Mouse (Mus musculus): ENCODE data around the gene Ascl5. TPM values are rescaled to one million over a fixed set of nuclear protein-coding genes. Genes with fewer than 3 reads are reported as not detected.

Ascl5 gene
- polyA plus RNA-seq, 1 experiment from 2014 or later, result not detected

GRCm38 (mm10) chr1:136055771-136056170 lies 5.2 kb downstream of the Ascl5 start:
- Histone ChIP-seq H3K9ac (no peak overlapping the region), H3K9me3 (replicated peaks) (no peaks in the 10 kb centered on the region), H3K4me1 (peaks cover 15% of the 10 kb centered on the region), H3K4me2 (no peak overlapping the region), H3K27me3 (peaks cover 24% of the 10 kb centered on the region), H3K36me3 (no peaks in the 10 kb centered on the region), H3K4me3 (replicated peaks) (no peak overlapping the region), H3K27ac (no peak overlapping the region)
- WGBS, result 83% methylated on average over 3 of the region's 3 CpGs
- no peak for ATAC-seq (replicated peaks; ENCODE audit: low FRiP score)

- WGBS, result 45% methylated on average over 3 of the region's 3 CpGs
- H3K36me3 ChIP-seq, result no peaks in the 10 kb centered on the region
- H3K4me1 ChIP-seq, result no peaks in the 10 kb centered on the region
- no peak overlapping the region for H3K4me3 ChIP-seq (replicated peaks)
- no peaks in the 10 kb centered on the region for H3K9me3 ChIP-seq (replicated peaks)
- no peak overlapping the region for H3K27ac ChIP-seq
- ATAC-seq (replicated peaks; ENCODE audit: low FRiP score), result no peak
- H3K4me2 ChIP-seq, result no peak overlapping the region
- peaks cover 1% of the 10 kb centered on the region; the same call in 1 of the 2 replicates for H3K27me3 ChIP-seq
- no peak overlapping the region for H3K9ac ChIP-seq
These were observed 8.0 kb downstream of the Ascl5 start for GRCm38 (mm10) chr1:136058594-136058993.

- H3K4me3 ChIP-seq (replicated peaks), result no peak overlapping the region
- WGBS, result 62% methylated on average over 9 of the region's 9 CpGs
- ATAC-seq (replicated peaks; ENCODE audit: low FRiP score), result no peak
These were observed 10.6 kb downstream of the Ascl5 start for GRCm38 (mm10) chr1:136061041-136061789.

GRCm38 (mm10) chr1:136061790-136062141 lies 11.2 kb downstream of the Ascl5 start:
- Histone ChIP-seq H3K9me3 (replicated peaks) (no peaks in the 10 kb centered on the region), H3K4me3 (replicated peaks) (no peak overlapping the region), H3K27me3 (no peaks in the 10 kb centered on the region; the same call in 1 of the 2 replicates), H3K4me2 (no peak overlapping the region), H3K4me1 (no peaks in the 10 kb centered on the region), H3K27ac (no peak overlapping the region), H3K9ac (no peak overlapping the region), H3K36me3 (no peaks in the 10 kb centered on the region)
- ATAC-seq (replicated peaks; ENCODE audit: low FRiP score), result no peak
- 89% methylated on average over 7 of the region's 7 CpGs for WGBS

More at GRCm38 (mm10) chr1:136061041-136061789, 10.6 kb downstream of the Ascl5 start:
- Histone ChIP-seq H3K4me2 (no peak overlapping the region), H3K27ac (no peak overlapping the region), H3K4me1 (no peaks in the 10 kb centered on the region), H3K27me3 (no peaks in the 10 kb centered on the region; the same call in 1 of the 2 replicates), H3K9ac (no peak overlapping the region), H3K36me3 (no peaks in the 10 kb centered on the region), H3K9me3 (replicated peaks) (no peaks in the 10 kb centered on the region)

GRCm38 (mm10) chr1:136063991-136064390 lies 13.4 kb downstream of the Ascl5 start:
- 67% methylated on average over 5 of the region's 5 CpGs for WGBS

GRCm38 (mm10) chr1:136066621-136067020 lies 16.0 kb downstream of the Ascl5 start:
- no peak overlapping the region for H3K9ac ChIP-seq
- H3K36me3 ChIP-seq, result no peaks in the 10 kb centered on the region
- ATAC-seq (replicated peaks; ENCODE audit: low FRiP score), result no peak
- no peak overlapping the region for H3K27ac ChIP-seq
- H3K4me3 ChIP-seq (replicated peaks), result no peak overlapping the region
- H3K4me2 ChIP-seq, result no peak overlapping the region
- WGBS, result 68% methylated on average over 1 of the region's 1 CpGs
- H3K4me1 ChIP-seq, result no peaks in the 10 kb centered on the region
- no peaks in the 10 kb centered on the region for H3K27me3 ChIP-seq
- no peaks in the 10 kb centered on the region for H3K9me3 ChIP-seq (replicated peaks)

More at GRCm38 (mm10) chr1:136063991-136064390, 13.4 kb downstream of the Ascl5 start:
- no peaks in the 10 kb centered on the region for H3K27me3 ChIP-seq
- H3K9me3 ChIP-seq (replicated peaks), result no peaks in the 10 kb centered on the region
- H3K4me2 ChIP-seq, result no peak overlapping the region
- H3K27ac ChIP-seq, result no peak overlapping the region
- H3K9ac ChIP-seq, result no peak overlapping the region
- ATAC-seq (replicated peaks; ENCODE audit: low FRiP score), result no peak
- no peaks in the 10 kb centered on the region for H3K4me1 ChIP-seq
- no peaks in the 10 kb centered on the region for H3K36me3 ChIP-seq
- no peak overlapping the region for H3K4me3 ChIP-seq (replicated peaks)

- Histone ChIP-seq H3K4me1 (no peaks in the 10 kb centered on the region), H3K27me3 (no peaks in the 10 kb centered on the region), H3K4me2 (no peak overlapping the region), H3K9ac (no peak overlapping the region), H3K36me3 (no peaks in the 10 kb centered on the region), H3K27ac (no peak overlapping the region), H3K9me3 (replicated peaks) (no peaks in the 10 kb centered on the region), H3K4me3 (replicated peaks) (no peak overlapping the region)
- WGBS, result 62% methylated on average over 3 of the region's 3 CpGs
- ATAC-seq (replicated peaks; ENCODE audit: low FRiP score), result no peak
These were observed 17.0 kb downstream of the Ascl5 start for GRCm38 (mm10) chr1:136067579-136067978.

GRCm38 (mm10) chr1:136076086-136076485 lies 25.5 kb downstream of the Ascl5 start:
- 12% methylated on average over 3 of the region's 3 CpGs for WGBS
- ATAC-seq (replicated peaks; ENCODE audit: low FRiP score), result no peak

GRCm38 (mm10) chr1:136077656-136078055 lies 27.1 kb downstream of the Ascl5 start:
- Histone ChIP-seq H3K27ac (no peak overlapping the region), H3K9me3 (replicated peaks) (no peaks in the 10 kb centered on the region; the same call in 1 of the 2 replicates), H3K36me3 (no peaks in the 10 kb centered on the region), H3K4me2 (no peak overlapping the region), H3K9ac (no peak overlapping the region), H3K4me3 (replicated peaks) (no peak overlapping the region), H3K27me3 (no peaks in the 10 kb centered on the region), H3K4me1 (no peaks in the 10 kb centered on the region)
- 58% methylated on average over 4 of the region's 4 CpGs for whole genome bisulfite sequencing
- ATAC-seq (replicated peaks; ENCODE audit: low FRiP score), result no peak

More at GRCm38 (mm10) chr1:136076086-136076485, 25.5 kb downstream of the Ascl5 start:
- H3K27ac ChIP-seq, result no peak overlapping the region
- no peak overlapping the region for H3K9ac ChIP-seq
- no peak overlapping the region for H3K4me3 ChIP-seq (replicated peaks)
- no peaks in the 10 kb centered on the region for H3K9me3 ChIP-seq (replicated peaks)
- H3K4me1 ChIP-seq, result no peaks in the 10 kb centered on the region
- no peaks in the 10 kb centered on the region for H3K27me3 ChIP-seq
- no peaks in the 10 kb centered on the region for H3K36me3 ChIP-seq
- H3K4me2 ChIP-seq, result no peak overlapping the region

- ATAC-seq (replicated peaks; ENCODE audit: low FRiP score), result no peak
- Histone ChIP-seq H3K9ac (no peak overlapping the region), H3K9me3 (replicated peaks) (no peaks in the 10 kb centered on the region; the same call in 1 of the 2 replicates), H3K4me1 (no peaks in the 10 kb centered on the region), H3K4me3 (replicated peaks) (no peak overlapping the region), H3K4me2 (no peak overlapping the region), H3K27me3 (no peaks in the 10 kb centered on the region), H3K36me3 (no peaks in the 10 kb centered on the region), H3K27ac (no peak overlapping the region)
- WGBS, result 87% methylated on average over 1 of the region's 1 CpGs
These were observed 30.6 kb downstream of the Ascl5 start for GRCm38 (mm10) chr1:136081161-136081560.

GRCm38 (mm10) chr1:136085988-136086685 lies 35.5 kb downstream of the Ascl5 start:
- no peaks in the 10 kb centered on the region; the same call in 1 of the 2 replicates for H3K9me3 ChIP-seq (replicated peaks)
- H3K9ac ChIP-seq, result no peak overlapping the region
- H3K27ac ChIP-seq, result no peak overlapping the region
- H3K27me3 ChIP-seq, result no peaks in the 10 kb centered on the region
- H3K4me1 ChIP-seq, result no peaks in the 10 kb centered on the region
- H3K36me3 ChIP-seq, result no peaks in the 10 kb centered on the region
- no peak overlapping the region for H3K4me3 ChIP-seq (replicated peaks)
- 82% methylated on average over 3 of the region's 3 CpGs for WGBS
- ATAC-seq (replicated peaks; ENCODE audit: low FRiP score), result no peak
- H3K4me2 ChIP-seq, result no peak overlapping the region

GRCm38 (mm10) chr1:136089368-136090165 lies 39.0 kb downstream of the Ascl5 start:
- Histone ChIP-seq H3K9me3 (replicated peaks) (no peaks in the 10 kb centered on the region), H3K9ac (no peak overlapping the region), H3K4me1 (no peaks in the 10 kb centered on the region), H3K4me2 (no peak overlapping the region), H3K27ac (no peak overlapping the region), H3K27me3 (no peaks in the 10 kb centered on the region), H3K36me3 (no peaks in the 10 kb centered on the region), H3K4me3 (replicated peaks) (no peak overlapping the region)
- no peak for ATAC-seq (replicated peaks; ENCODE audit: low FRiP score)
- 78% methylated on average over 9 of the region's 9 CpGs for WGBS
